In genomic region chr13:45834300-45834699, GRCm38 (mm10) we compare ENCODE assay signal across 9 mouse cellular contexts.
A peak's percentile ranks its signal among the peaks of the same experiment; 100 is the strongest.
DNase-seq lines count a peak whose midpoint lies in the region; ATAC-seq and TF ChIP-seq lines count a peak whose summit lies in the region.
"Had no signal": no experiment of that assay in that cellular context is flagged by ENCODE, and none has a peak within 500 bp of the region (broad histone marks: within the 10 kb centered on the region; RNA-seq: fewer than 3 reads in every experiment).

No protein-coding gene starts in this region.

- TF ChIP-seq POLR2A in MEL (IDR thresholded peaks at IDR 0.05; ENCODE audit: control insufficient read depth in 1 of 2, insufficient read depth in 1 of 2, low read depth in 1 of 2, low read length in 2 of 2, poor library complexity in 1 of 2): no peak
- no peak for TF ChIP-seq POLR2A in testis, adult 2 months (IDR thresholded peaks at IDR 0.05; ENCODE audit: control insufficient read depth, low read depth, low read length)

- H3K9ac ChIP-seq in forebrain, postnatal 0 days: no peak overlapping the region
- no peak overlapping the region for H3K9ac ChIP-seq in forebrain, embryonic 14.5 days (ENCODE audit: low read length)
- H3K9ac ChIP-seq in liver, embryonic 12.5 days: no peak overlapping the region
- no peak overlapping the region for H3K9ac ChIP-seq in MEL (ENCODE audit: control insufficient read depth, low read depth, low read length, poor library complexity, severe bottlenecking)

- TF ChIP-seq EP300 in MEL (IDR thresholded peaks at IDR 0.05; ENCODE audit: low read depth in 1 of 2, low read length in 2 of 2): no peak

- no peak overlapping the region for H3K4me2 ChIP-seq in forebrain, postnatal 0 days (ENCODE audit: low read depth)
- H3K4me2 ChIP-seq in forebrain, embryonic 14.5 days (ENCODE audit: low read length): no peak overlapping the region
- no peak overlapping the region for H3K4me2 ChIP-seq in liver, embryonic 12.5 days

- H3K9me3 ChIP-seq in forebrain, postnatal 0 days (ENCODE audit: low read length): no peaks in the 10 kb centered on the region
- no peaks in the 10 kb centered on the region for H3K9me3 ChIP-seq in forebrain, embryonic 14.5 days (replicated peaks; ENCODE audit: control insufficient read depth, low read length)
- H3K9me3 ChIP-seq in liver, embryonic 12.5 days (replicated peaks): no peaks in the 10 kb centered on the region
- no peaks in the 10 kb centered on the region for H3K9me3 ChIP-seq in MEL (replicated peaks; ENCODE audit: insufficient read depth, low read length)

- peak; percentile 36 for TF ChIP-seq RAD21 in MEL (IDR thresholded peaks at IDR 0.05; ENCODE audit: low read depth, low read length)

- H3K27ac ChIP-seq in forebrain, postnatal 0 days (ENCODE audit: low read depth, low read length): no peak overlapping the region
- no peak overlapping the region for H3K27ac ChIP-seq in forebrain, embryonic 14.5 days (ENCODE audit: low read depth, low read length)
- no peak overlapping the region for H3K27ac ChIP-seq in liver, embryonic 12.5 days
- no peak overlapping the region for H3K27ac ChIP-seq in MEL (ENCODE audit: control insufficient read depth, low read depth, low read length)
- H3K27ac ChIP-seq in testis, adult 2 months (ENCODE audit: control insufficient read depth, insufficient read depth, low read depth, low read length): no peak overlapping the region

- no peak for ATAC-seq in forebrain, postnatal 0 days
- ATAC-seq in forebrain, embryonic 14.5 days: no peak
- no peak for ATAC-seq in liver, embryonic 12.5 days

- H3K4me1 ChIP-seq in forebrain, postnatal 0 days (ENCODE audit: insufficient read depth): no peaks in the 10 kb centered on the region
- H3K4me1 ChIP-seq in forebrain, embryonic 14.5 days (ENCODE audit: control insufficient read depth, insufficient read depth, low read length): no peaks in the 10 kb centered on the region
- no peaks in the 10 kb centered on the region for H3K4me1 ChIP-seq in liver, embryonic 12.5 days
- no peaks in the 10 kb centered on the region for H3K4me1 ChIP-seq in MEL (ENCODE audit: control insufficient read depth in 1 of 2, insufficient read depth in 2 of 2, low read length in 2 of 2)
- no peaks in the 10 kb centered on the region for H3K4me1 ChIP-seq in testis, adult 2 months (ENCODE audit: control insufficient read depth, insufficient read depth, low read length)

- H3K79me2 ChIP-seq in MEL (ENCODE audit: control insufficient read depth, insufficient read depth, low read length, poor library complexity): no peaks in the 10 kb centered on the region

- peak; percentile 37 for TF ChIP-seq CTCF in forebrain, postnatal 0 days (IDR thresholded peaks at IDR 0.05; ENCODE audit: low read depth)
- peak; percentile 41 to 49 (median 46); a peak in 5 of 6 replicates for TF ChIP-seq CTCF in MEL (IDR thresholded peaks at IDR 0.05 in 2 of 3, conservative IDR thresholded peaks at IDR 0.05 in 1 of 3; ENCODE audit: control insufficient read depth in 1 of 3, insufficient read depth in 1 of 3, low read depth in 2 of 3, low read length in 3 of 3, poor library complexity in 1 of 3, severe bottlenecking in 1 of 3)
- peak; percentile 73; the same call in 1 of the 2 replicates for TF ChIP-seq CTCF in testis, adult 2 months (IDR thresholded peaks at IDR 0.05; ENCODE audit: control insufficient read depth, insufficient read depth, insufficient replicate concordance, low read depth, low read length)

- DNase-seq in forebrain, postnatal 0 days: no peak
- DNase-seq in forebrain, embryonic 14.5 days (ENCODE audit: low spot score): no peak
- DNase-seq in liver: peak; percentile 22
- peak; percentile 23 for DNase-seq in MEL (ENCODE audit: low read depth, low spot score)
- no peak for DNase-seq in spleen, postnatal 14 days (ENCODE audit: low spot score in 2 of 2)
- DNase-seq in adrenal gland, postnatal 36 days: no peak
- DNase-seq: cerebellum, postnatal 36 days had no signal

- no peaks in the 10 kb centered on the region for H3K27me3 ChIP-seq in forebrain, postnatal 0 days (ENCODE audit: insufficient read depth, low read length)
- no peaks in the 10 kb centered on the region for H3K27me3 ChIP-seq in forebrain, embryonic 14.5 days (replicated peaks; ENCODE audit: control insufficient read depth, insufficient read depth, low read length)
- no peaks in the 10 kb centered on the region for H3K27me3 ChIP-seq in liver, embryonic 12.5 days (replicated peaks)
- no peaks in the 10 kb centered on the region for H3K27me3 ChIP-seq in MEL (ENCODE audit: control insufficient read depth in 1 of 2, insufficient read depth in 2 of 2, low read length in 2 of 2)
- no peaks in the 10 kb centered on the region for H3K27me3 ChIP-seq in testis, adult 2 months (ENCODE audit: control insufficient read depth, insufficient read depth, low read length)

- 0 out of 2 replicates have a peak, but pooled peaks cover 7% of the 10 kb centered on the region for H3K36me3 ChIP-seq in forebrain, postnatal 0 days (ENCODE audit: insufficient read depth)
- H3K36me3 ChIP-seq in forebrain, embryonic 14.5 days (ENCODE audit: control insufficient read depth, insufficient read depth, low read length): no peaks in the 10 kb centered on the region
- peaks cover 9% of the 10 kb centered on the region for H3K36me3 ChIP-seq in liver, embryonic 12.5 days
- no peaks in the 10 kb centered on the region for H3K36me3 ChIP-seq in MEL (ENCODE audit: control insufficient read depth in 1 of 2, insufficient read depth in 2 of 2, low read length in 2 of 2)
- H3K36me3 ChIP-seq in testis, adult 2 months (ENCODE audit: control insufficient read depth, insufficient read depth, low read length): no peaks in the 10 kb centered on the region

- H3K4me3 ChIP-seq in forebrain, postnatal 0 days (ENCODE audit: low read depth, low read length): no peak overlapping the region
- no peak overlapping the region for H3K4me3 ChIP-seq in forebrain, embryonic 14.5 days (ENCODE audit: low read depth, low read length)
- no peak overlapping the region for H3K4me3 ChIP-seq in liver, embryonic 12.5 days
- no peak overlapping the region for H3K4me3 ChIP-seq in MEL (ENCODE audit: control insufficient read depth in 1 of 2, insufficient read depth in 1 of 2, low read depth in 2 of 2, low read length in 2 of 2)
- H3K4me3 ChIP-seq in testis, adult 2 months (ENCODE audit: control insufficient read depth, low read depth, low read length): no peak overlapping the region

- 86% methylated on average over 2 of the region's 2 CpGs for WGBS in forebrain, postnatal 0 days
- WGBS in forebrain, embryonic 14.5 days: 88% methylated on average over 2 of the region's 2 CpGs
- WGBS in liver, embryonic 12.5 days (ENCODE audit: insufficient replicate concordance): 64% methylated on average over 2 of the region's 2 CpGs

TF ChIP-seq in MEL, 35 proteins besides CTCF, POLR2A, EP300 and RAD21:
- TF ChIP-seq SMC3 (IDR thresholded peaks at IDR 0.05; ENCODE audit: low read depth, low read length): peak; percentile 31; the same call in 1 of the 2 replicates
- no peak for TF ChIP-seq MEF2A (IDR thresholded peaks at IDR 0.05; ENCODE audit: extremely low read depth, insufficient replicate concordance, low read depth, low read length, poor library complexity, severe bottlenecking)

Comparison
In these comparisons a context has a peak if more than half of its experiments do, and no peak if none do; other contexts are left out.
1. DNase-seq: peak in liver (single experiment) and MEL (single experiment); none in forebrain, postnatal 0 days (single experiment), forebrain, embryonic 14.5 days (single experiment), spleen, postnatal 14 days (0 of 2) and adrenal gland, postnatal 36 days (0 of 2).
2. Peak in every context shown above with its lines, with median percentiles within 50 percentile points of each other: CTCF ChIP-seq.